Mouse (Mus musculus) kidney, adult 18-20 months (tissue): ENCODE results near the gene Dusp27.
"Not testable (repeated sequence)": the region's sequence is repeated elsewhere in the genome, so short reads cannot be mapped to it uniquely, and the experiment has no call there.

Experiments used
- DNase-seq: peaks from one replicate; pipeline ENCODE4 v3.0.0; 2021

Gene Dusp27

DNA sequence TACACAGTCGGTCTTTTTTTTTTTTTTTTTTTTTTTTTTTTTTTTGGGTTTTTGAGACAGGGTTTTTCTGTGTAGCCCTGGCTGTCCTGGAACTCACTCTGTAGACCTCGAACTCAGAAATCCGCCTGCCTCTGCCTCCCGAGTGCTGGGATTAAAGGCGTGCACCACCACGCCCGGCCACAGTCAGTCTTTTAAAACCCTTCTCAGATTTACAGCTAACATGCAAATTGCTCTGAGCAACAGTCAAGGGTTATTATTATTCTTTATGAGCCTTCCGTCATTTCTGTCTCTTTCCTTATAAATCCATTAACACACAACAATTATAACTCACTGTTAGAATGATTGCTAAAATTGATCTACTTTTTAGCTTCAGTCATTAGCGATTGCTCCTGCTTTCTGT, 14.1 kb upstream of the Dusp27 start:
- DNase-seq = not testable (repeated sequence)

DNA sequence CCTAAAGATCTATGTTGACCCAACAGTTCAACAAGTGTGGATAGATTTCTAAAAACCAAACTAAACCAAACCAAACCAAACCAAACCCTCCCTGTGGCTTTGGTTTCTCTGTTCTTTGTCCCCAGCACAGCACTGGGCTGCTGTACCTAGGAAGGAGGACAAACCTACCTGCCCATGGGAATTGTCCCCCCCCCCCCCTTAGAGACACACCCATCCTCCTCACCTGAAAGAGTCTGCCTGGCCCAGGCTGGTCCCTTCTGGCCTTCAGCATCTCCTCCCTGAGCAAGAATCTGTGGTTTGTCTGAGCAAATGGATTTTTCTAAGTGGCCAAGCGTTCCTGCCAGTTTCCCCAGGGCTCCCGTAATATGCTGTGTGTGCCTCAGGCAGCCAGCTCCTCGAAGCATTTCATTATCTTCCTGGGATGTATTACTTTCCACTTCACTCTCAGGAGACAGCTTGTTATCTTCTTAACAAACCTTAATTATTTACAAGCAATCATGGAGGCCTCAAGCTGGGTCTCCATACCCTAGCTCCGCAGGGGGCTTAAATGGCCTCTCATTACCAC, 12.0 kb upstream of the Dusp27 start:
- DNase-seq = no peak

DNA sequence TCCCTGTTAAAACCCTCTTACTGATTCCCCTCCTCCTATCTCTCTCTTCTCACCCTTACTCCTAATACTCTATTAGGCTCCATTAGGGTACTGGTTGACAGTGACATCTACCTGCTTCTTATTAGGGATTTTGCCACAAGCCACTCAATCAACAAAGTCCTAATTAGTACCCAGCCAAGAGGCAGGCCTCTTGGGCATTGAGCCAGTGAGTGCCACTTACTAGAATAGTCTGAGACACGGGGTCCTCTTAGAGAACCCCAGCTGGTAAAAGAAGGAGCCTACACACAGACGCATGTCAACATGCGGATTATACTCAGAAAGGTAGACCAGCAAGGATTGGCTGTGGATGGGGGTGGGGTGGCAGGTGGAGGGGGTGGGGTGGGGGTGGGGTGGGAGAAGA, 11.4 kb upstream of the Dusp27 start:
- no peak for DNase-seq

DNA sequence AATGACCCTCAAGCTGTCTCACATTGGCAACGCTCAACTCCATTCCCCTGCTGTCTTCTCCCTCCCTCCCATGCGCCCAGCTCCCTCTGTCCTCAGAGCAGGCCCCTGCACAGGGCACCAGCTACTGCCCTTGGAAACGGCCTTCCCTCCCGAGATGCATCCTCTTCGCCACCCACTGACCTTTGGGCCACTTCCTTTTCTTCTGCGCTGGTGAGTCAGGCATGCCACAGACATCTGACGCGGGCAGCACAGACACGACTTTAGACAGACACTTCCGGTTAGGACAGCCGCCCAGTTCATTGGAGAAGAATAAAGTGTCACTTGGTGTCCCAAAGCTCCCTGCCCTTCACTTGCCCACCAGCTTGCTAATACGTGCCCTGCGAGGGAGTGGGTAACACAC, 10.4 kb upstream of the Dusp27 start:
- DNase-seq = peak; percentile 13

DNA sequence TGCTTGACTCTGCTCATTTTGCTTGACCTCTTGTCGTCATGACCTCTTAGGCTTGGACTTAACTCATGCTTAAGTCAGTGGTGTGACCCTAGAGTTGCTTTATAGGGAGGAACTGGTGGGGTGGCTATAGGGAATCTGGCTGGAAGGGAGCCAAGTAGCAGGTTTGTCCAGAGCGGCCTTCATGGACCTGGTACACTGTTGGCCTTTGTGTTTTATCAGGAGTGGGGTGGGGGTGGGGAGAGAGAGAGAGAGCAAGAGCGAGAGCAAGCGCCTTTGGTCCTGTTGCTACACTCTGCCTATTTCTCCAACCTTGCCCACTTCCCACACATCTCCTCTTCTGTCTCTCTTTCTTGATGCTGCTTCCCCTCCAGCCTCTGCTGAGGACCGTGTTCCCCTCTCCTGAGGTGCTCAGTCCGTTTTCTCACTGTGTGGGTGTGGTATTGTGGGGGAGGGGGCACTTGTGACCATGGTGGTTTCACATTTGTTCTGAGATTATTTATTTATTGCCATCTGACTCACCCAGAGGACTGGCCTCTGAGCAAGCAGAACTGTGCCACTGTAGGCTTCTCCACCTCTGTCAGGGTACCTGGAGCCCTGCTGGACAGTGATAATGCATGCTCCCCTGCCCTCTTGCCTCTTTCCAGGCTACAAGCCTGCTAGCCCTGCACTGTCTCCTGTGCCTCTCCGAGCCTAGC, 9.7 kb upstream of the Dusp27 start:
- no peak for DNase-seq

DNA sequence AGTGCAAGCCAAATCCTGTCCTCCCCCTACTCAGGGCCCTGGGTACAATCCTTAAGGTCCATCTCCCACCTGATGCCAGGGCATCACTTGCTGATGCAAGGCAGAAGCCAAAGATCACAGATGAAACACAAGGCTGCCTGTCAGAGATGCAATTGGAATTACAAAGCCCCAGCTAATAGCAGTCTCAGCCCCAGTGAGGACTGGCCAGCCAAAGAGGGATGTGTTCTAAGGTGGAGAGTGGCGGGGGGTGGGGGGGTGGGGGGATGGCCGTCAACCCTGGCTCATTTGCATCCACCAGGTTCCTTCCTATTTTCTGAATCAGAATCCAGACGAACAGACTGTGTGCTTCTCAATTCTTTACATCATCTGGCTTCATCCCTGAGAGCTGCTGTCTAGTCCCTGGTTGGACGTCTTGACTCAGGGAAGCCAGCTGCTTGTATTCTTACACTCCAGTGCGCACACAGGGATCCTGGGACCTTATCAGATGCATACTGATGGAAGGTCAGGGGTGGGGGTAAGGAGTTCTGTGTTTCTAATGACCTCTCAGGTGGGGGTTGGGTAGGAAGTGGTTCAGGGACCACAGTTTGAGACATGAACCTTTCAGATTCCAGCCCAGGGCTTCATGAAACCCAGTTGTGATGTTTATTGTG, 7.5 kb upstream of the Dusp27 start:
- DNase-seq = no peak

DNA sequence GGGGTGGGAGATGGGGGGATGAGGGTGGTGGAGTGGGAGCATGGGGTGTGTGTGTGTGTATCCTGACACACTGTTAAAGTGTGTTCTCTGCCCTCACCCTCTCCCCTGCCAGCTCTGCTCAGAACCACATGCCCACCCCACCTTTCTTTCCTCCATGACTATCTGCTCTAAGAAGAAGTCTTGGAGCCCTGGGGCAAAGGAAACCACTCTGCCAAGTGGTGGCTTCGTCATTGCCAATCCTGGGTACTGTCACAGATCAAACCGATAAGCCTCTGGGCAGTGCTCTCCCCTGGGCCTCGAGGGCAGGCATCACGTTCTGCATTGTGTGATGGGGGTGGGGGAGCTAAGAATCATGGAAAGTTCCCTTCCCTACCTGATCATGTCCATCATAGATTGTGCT, 4.6 kb upstream of the Dusp27 start:
- DNase-seq = no peak

DNA sequence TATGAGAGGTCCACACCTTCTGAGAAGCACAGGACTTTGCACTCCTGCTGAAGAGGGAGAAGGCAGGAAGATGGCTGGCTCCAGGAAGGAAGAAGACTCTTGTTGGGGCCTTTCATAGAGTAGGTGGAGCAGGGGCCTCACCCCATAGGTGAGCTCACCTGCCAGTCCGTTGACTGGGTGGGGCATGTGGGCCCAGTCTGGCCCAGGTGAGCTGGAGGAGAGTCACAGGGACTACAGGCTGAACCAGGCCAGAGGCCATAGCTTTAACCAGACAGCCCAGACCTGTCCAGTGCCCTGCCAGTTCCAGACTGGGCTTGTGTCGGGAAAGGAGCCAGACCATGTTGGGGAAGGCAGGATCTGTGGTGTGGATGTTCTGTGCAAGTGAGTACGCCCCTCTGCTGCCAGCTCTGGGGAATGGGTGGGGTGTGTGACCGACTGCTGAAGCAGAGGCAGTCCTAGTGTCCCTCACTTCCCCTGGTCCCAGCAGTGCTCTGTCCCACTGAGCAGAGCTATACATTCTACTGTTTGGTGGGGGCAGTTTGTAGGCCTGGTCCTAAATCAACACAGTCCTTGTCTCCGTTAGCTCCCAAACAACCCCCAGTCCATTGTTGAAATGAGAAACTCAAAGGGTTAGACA, 2.6 kb upstream of the Dusp27 start, which contains the start of gene Gpa33:
TSS of gene Gpa33 (plus strand) at position 15 of the 637 bp plus-strand sequence.
- no peak for DNase-seq

DNA sequence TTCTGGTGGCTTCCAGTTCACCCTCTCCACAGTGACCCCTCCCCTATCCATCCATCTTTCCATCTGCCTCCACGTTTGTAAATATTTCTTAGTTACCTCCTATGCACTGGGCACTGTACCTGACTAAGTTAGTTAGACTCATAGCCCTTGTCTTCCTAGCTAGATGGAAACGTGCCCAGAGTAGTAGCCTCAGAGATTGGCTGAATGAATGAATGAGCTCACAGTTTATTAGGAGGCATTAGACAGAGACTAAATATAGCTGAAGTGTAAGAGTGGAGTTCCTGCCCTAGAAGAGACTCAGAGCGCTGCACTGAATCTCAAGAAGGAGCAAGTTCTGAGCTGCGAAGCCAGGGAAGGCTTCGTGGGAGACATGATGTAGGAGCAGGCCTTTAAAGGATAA, 829 bp upstream of the Dusp27 start:
- DNase-seq = no peak

DNA sequence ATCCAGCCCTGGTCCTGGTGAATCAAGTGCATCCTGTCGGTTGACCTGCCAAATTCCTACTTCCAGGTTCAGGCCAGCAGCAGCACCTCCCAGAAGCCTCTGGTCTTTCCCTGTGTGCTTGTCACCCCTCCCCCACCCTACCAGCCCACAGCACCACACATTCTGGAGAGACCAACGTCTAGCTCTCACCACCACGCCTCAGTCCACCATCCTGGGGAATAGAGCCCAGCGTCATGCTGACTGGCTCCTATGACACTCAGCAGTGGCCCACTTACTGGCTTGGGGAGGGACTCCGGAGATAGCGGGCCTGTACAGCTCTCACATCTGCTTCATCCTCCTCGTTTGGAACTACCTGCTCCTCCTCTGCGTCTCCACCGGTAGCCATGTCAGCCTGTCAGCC, 927 bp downstream of the Dusp27 start:
- DNase-seq = no peak

DNA sequence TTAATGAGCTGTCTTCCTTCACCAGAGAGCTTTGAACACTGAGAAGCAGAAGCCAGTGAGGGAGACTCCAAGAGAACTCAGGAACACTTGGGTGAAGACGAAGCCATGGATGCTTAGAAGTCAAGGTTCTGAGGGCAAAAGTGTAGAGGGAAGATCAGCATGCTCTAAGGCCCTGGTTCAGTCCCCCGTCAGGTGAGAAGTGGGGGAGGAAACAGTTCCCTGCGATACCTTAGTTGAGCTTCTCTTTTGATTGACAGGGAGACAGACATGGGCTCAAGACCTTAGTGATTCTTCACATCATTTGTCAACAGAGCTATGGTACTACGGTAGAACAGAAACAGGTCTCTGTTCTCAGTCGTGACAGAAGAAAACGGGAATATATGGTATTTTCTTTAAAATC, 1.4 kb downstream of the Dusp27 start:
- DNase-seq = no peak

DNA sequence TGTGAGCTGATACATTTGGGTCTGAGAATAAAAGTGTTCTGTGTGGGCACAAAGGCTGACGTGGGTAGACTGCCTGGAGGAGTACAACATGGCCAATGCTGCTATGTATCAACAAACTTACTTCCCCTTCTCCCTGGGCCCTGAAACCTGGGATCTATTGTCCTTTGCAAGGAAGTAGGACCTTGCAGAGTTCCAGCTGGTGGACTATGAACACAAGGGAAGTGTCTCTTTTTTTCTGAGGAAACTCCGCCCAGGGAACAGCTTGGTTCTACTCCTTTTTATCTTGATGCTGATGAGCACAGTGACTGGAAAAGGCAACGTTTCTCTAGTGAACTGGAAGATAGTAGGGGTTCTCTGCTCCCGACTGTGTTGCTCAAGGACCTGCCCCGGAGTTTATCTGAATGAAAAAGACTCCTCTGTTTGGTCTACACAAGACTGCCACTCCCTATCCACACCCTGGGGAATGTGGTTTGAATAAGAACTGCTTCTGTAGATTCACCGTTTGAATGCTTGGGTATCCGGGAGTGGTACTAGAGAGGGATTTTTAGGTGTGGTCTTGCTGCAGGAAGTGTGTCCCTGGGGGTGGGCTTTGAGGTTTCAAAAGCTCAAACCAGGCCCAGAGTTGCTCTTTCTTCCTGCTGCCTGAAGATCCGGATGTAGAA, 2.7 kb downstream of the Dusp27 start:
- no peak for DNase-seq

DNA sequence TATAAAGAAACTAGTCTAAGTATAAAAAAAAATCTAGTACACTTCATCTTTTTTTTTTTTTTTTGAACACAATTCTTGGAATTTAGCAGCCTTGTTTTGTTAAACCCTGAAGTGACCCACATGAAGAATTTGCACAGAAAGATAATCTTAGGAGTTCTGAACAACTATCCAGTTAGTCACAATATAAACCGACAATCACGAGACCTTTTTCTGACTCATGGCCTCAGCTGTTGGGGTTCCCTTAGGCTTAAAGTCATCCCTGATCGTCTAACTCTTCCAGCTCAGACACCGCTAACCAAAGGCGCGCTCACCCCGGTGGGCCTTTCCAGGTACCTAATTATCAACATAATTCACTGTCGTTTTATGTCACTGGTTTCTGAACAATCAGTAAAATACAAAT, 4.0 kb downstream of the Dusp27 start:
- no peak for DNase-seq

DNA sequence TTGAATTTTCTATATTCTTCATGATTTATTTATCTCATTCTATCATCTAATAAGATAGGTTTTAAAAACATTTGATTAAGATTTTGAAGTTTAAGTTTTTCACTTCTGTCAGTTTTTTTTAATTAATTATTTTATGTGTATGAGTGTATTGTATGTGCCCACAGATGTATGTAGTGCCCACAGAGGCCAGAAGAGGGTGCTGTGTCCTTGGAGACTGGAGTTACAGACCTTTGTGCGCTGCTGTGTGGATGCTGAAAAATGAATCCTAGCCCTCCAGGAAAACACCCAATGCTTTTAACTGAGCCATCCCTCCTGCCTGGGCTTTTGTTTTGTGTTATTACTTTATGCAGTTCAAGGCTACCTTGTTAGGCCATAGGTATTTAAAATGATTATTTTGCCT, 4.7 kb downstream of the Dusp27 start:
- DNase-seq = no peak

DNA sequence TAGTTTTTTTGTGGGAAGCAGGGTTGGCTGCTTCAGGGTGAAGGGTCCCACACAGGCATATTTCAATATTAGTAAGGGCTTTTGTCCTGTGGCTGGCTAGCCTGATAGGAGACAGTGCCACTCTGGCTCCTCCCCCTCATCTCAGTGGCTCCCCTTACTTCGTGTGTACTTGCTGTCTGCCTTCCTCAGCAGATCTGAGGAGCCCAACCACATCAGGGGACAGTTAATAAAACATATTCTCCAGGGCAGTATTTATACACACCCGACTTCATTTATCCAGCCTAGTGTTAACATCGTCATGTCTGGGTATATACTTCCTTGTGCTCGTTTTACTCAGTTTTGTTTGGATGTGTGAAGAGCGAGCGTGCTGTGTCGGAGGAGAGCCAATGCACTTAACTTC, 5.6 kb downstream of the Dusp27 start:
- DNase-seq = no peak

DNA sequence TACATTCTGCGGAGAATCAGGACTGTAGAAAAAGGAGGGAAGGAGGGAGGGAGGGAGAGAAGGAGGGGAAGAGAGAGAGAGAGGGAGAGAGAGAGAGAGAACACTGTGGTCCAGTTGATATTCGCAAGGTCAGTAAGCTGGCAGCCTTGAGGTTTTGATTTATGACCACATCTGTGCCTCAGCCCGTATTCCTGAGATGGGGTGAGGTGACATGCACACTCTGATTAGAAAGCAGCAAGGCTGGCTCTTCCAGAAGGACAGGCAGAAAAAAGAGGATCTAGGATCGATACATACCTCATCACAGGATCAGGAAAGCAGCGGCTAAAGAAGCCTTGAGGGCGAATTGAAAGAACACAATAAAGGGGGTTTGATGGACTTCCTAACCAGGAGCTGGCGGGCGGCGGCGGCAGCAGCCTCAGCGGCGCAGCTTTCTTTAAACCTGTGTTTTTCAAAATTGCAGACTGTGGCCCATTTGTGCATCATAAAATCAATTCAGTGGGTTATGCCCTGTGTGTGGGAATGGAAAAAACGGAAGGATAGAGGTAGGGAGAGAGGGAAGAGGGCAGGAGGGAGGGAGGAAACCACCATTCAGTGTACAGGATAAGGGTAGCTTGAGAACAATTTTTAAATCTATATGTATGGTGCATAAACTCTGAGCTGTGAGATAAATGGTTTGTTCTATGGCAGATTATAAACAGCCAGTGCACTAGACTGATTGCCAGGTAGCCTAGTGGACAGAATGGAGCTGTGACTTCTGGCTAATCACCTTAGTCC, 9.7 kb downstream of the Dusp27 start:
- no peak for DNase-seq

DNA sequence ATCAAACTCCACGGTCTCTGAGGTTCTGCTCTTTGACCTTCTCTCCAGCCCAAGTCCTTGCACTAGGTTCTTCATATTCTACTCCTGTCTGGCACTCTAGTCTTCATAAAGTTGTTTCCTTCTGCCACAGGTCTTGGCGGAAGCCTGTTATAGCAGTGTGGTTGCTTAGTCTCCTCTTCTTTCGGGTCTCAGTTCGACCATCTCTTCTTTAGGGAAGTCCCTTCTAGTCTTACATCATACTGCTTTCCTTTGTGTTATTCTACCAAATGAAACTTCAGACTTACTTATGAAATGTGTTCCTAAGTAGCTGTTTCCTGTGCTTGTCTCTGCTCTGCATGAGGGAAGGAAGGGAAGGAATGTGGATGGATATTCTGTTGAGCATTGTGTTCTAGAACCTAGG, 12.0 kb downstream of the Dusp27 start:
- DNase-seq = no peak

DNA sequence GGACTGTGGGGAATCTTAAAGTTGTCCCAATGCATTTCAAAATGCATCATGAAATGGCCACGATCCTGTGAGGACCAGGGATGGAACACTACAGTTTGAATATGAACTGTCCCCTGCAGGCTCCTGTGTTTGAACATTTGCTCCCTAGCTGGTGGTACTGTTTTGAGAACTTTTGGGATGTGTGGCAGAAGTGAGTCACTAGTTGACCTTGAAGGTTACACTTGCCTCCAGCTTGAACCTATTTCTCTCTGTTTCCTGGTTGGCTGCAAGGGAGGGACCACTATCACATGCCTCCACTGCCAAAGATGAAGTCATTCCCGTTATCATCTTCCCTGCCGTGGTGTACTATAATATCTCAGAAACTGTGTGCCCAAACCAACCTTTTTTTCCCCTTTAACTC, 12.7 kb downstream of the Dusp27 start:
- no peak for DNase-seq

DNA sequence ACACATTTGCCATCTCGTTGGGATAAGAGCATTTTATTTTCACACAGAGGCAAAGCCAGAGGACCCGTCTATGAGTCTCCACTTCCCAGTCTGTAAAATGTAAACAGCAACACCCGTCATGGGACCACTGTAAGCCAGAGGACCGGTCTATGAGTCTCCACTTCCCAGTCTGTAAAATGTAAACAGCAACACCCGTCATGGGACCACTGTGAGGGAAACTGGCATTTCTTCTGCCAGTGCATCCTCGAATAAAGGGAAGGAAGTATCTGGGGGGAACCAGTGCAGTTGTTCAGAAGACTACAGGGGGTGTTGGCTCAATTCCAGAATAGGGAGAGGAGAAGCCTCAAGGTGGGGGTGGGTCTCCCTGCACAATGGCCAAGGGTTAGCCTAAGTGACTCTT, 22.3 kb downstream of the Dusp27 start:
- DNase-seq = no peak

DNA sequence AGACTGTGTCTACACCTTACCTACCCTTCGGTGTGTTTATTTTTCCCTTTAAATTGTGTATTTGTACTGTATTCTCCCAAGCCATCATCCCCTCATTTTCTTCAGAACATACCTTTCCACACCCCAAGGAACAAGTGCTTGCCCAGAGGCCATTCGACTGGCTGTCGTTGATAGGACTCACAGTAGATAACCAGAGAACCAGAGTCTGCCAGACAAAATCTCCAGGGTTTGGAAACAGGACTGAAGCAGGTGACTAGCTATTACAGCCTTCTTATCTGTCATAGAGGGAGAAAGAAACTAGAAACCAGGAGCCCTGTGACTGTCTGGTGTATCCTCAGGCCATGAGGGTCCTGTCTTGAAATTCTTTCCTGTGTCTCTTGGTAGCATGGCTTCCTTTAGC, 22.9 kb downstream of the Dusp27 start:
- DNase-seq = no peak

DNA sequence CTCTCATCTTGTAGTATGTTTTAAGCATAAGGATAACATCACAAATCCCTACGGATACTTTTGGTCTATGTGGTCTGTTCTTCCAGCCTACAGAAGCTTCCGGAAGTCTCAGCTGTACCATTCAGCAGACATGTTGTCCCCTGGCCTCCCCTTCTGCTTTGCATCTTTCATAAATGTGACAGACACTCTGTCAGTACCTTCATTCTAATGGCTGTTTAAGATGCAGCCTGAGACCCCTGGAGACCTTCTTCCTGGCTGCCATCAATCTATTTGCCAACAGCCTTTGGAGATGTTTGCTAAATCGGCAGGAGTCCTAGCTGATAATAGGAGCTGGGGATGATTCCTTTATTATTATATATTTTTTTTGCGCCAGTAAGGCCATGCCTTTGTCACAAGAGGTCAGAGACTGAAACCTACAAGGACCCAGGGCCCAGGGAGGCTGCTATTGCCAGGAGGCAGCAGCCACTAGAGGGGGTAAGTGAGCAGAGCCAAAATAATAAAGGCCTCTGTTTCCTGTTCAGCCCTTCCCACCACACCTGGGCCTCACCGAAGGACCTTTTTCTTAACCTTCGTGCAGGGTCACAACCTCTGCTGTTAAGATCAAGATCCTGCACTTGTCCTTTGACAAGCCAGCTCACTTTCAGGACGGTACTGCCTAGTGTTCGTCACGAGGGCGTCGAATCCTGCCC, 24.7 kb downstream of the Dusp27 start:
- DNase-seq = no peak

DNA sequence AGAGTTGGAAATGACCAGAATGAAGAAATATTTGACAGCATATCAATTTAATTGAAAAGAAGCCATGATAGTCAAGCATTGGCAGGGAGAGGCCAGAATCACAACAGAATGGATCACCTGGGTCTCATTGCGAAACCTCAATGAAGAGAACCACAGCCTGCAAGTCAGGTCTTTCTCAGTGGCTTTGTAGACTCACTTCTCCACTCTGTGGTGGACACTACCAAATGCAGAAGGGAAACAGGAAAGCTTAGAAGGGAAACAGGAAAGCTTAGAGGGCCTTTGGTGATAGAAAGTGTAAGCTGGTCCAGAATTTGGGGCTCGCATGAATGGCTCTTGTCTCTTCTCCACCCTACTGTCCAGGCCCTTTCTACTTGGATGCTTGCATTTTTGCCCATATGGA, 29.6 kb downstream of the Dusp27 start:
- no peak for DNase-seq
